Mouse (Mus musculus) MEL (cell line): ENCODE results near the gene Hoxb4. TPM values are rescaled to one million over a fixed set of nuclear protein-coding genes. Genes with fewer than 3 reads are reported as not detected.

ENCODE experiments used
- DNase-seq: peaks from one replicate; pipeline ENCODE4 v3.0.0; 2011; ENCODE audit warnings: low read depth, low spot score
- H3K27ac ChIP-seq: 2 replicates; pipeline ENCODE4 v1.5.1; 2012; ENCODE audit warnings: low read depth, mild to moderate bottlenecking, control low read depth, low read length, moderate library complexity; ENCODE audit not compliant: control insufficient read depth
- H3K27me3 ChIP-seq, 2 experiments: fragments of 150-350 bp in 1 of 2; sonication (generic) in 1 of 2; 2 replicates each; pipeline ENCODE4 v1.6.1; 2012; ENCODE audit warnings: low read length in 2 of 2, mild to moderate bottlenecking in 2 of 2, improper control_type of control experiment in 1 of 2, moderate library complexity in 1 of 2; ENCODE audit not compliant: insufficient read depth in 2 of 2, control insufficient read depth in 1 of 2
- H3K36me3 ChIP-seq, 2 experiments: 2 replicates each; pipeline ENCODE4 v1.6.1; 2012 to 2014; ENCODE audit warnings: low read length in 2 of 2, improper control_type of control experiment in 1 of 2, inconsistent platforms in 1 of 2, mild to moderate bottlenecking in 1 of 2; ENCODE audit not compliant: insufficient read depth in 2 of 2, control insufficient read depth in 1 of 2
- H3K4me1 ChIP-seq, 2 experiments: fragments of 150-350 bp in 1 of 2; sonication (generic) in 1 of 2; 2 replicates each; pipeline ENCODE4 v1.6.1; 2012; ENCODE audit warnings: low read length in 2 of 2, improper control_type of control experiment in 1 of 2, mild to moderate bottlenecking in 1 of 2; ENCODE audit not compliant: insufficient read depth in 2 of 2, control insufficient read depth in 1 of 2
- H3K4me3 ChIP-seq, 2 experiments: fragments of 150-350 bp in 1 of 2; sonication (generic) in 1 of 2; 2 replicates each; pipeline ENCODE4 v1.5.1; 2012; ENCODE audit warnings: low read depth in 2 of 2, low read length in 2 of 2, mild to moderate bottlenecking in 2 of 2, moderate library complexity in 2 of 2, control low read depth in 1 of 2, improper control_type of control experiment in 1 of 2; ENCODE audit not compliant: control insufficient read depth in 1 of 2, insufficient read depth in 1 of 2
- H3K79me2 ChIP-seq: 2 replicates; pipeline ENCODE4 v1.6.1; 2012; ENCODE audit warnings: mild to moderate bottlenecking, low read length, moderate library complexity; ENCODE audit not compliant: control insufficient read depth, poor library complexity, insufficient read depth
- H3K9ac ChIP-seq: 2 replicates; pipeline ENCODE4 v1.6.1; 2012; ENCODE audit warnings: low read depth, mild to moderate bottlenecking, control low read depth, low read length, moderate library complexity; ENCODE audit not compliant: control insufficient read depth, poor library complexity, severe bottlenecking
- H3K9me3 ChIP-seq: fragments of 150-350 bp; sonication (generic); replicated peaks from 2 replicates; pipeline ENCODE4 v1.6.1; 2012; ENCODE audit warnings: mild to moderate bottlenecking, low read length, improper control_type of control experiment, moderate library complexity; ENCODE audit not compliant: insufficient read depth
- CHD1 ChIP-seq: IDR thresholded peaks from 2 replicates; pipeline ENCODE4 v1.6.1; 2012; ENCODE audit warnings: low read depth, mild to moderate bottlenecking, inconsistent platforms, low read length, improper control_type of control experiment
- CHD2 ChIP-seq: IDR thresholded peaks from 2 replicates; pipeline ENCODE4 v1.6.1; 2011; ENCODE audit warnings: low read length, improper control_type of control experiment
- EP300 ChIP-seq, 2 experiments: IDR thresholded peaks; 2 replicates each; pipeline ENCODE4 v1.6.1; 2011; ENCODE audit warnings: improper control_type of control experiment in 2 of 2, low read length in 2 of 2, low read depth in 1 of 2, mild to moderate bottlenecking in 1 of 2
- GATA1 ChIP-seq: IDR thresholded peaks from 2 replicates; pipeline ENCODE4 v1.6.1; 2011; ENCODE audit warnings: low read depth, low read length, improper control_type of control experiment
- HCFC1 ChIP-seq: IDR thresholded peaks from 2 replicates; pipeline ENCODE4 v1.6.1; 2012; ENCODE audit warnings: low read depth, mild to moderate bottlenecking, inconsistent platforms, low read length, improper control_type of control experiment, moderate library complexity
- JUND ChIP-seq: IDR thresholded peaks from 2 replicates; pipeline ENCODE4 v1.6.1; 2011; ENCODE audit warnings: low read depth, mild to moderate bottlenecking, improper control_type of control experiment, low read length
- KAT2A ChIP-seq: conservative IDR thresholded peaks from 2 replicates; pipeline ENCODE4 v1.6.1; 2012; ENCODE audit warnings: low read depth, low read length, improper control_type of control experiment, inconsistent platforms
- MAX ChIP-seq: IDR thresholded peaks from 2 replicates; pipeline ENCODE4 v1.6.1; 2011; ENCODE audit warnings: low read length, improper control_type of control experiment
- MAZ ChIP-seq: IDR thresholded peaks from 2 replicates; pipeline ENCODE4 v1.6.1; 2012; ENCODE audit warnings: low read depth, mild to moderate bottlenecking, inconsistent platforms, low read length, improper control_type of control experiment
- NELFE ChIP-seq: IDR thresholded peaks from 2 replicates; pipeline ENCODE4 v1.6.1; 2011; ENCODE audit warnings: low read depth, low read length, improper control_type of control experiment
- POLR2AphosphoS5 ChIP-seq: IDR thresholded peaks from 2 replicates; pipeline ENCODE4 v1.6.1; 2012; ENCODE audit warnings: low read depth, borderline replicate concordance, mild to moderate bottlenecking, inconsistent platforms, low read length, moderate library complexity, mixed read lengths
- RAD21 ChIP-seq: IDR thresholded peaks from 2 replicates; pipeline ENCODE4 v1.6.1; 2011; ENCODE audit warnings: mild to moderate bottlenecking, low read depth, low read length, improper control_type of control experiment
- RCOR1 ChIP-seq: IDR thresholded peaks from 2 replicates; pipeline ENCODE4 v1.6.1; 2012; ENCODE audit warnings: low read depth, mild to moderate bottlenecking, inconsistent platforms, low read length, improper control_type of control experiment
- SIN3A ChIP-seq: IDR thresholded peaks from 2 replicates; pipeline ENCODE4 v1.6.1; 2012; ENCODE audit warnings: low read length, improper control_type of control experiment, inconsistent platforms
- TBP ChIP-seq: IDR thresholded peaks from 2 replicates; pipeline ENCODE4 v1.8.0; 2011; ENCODE audit warnings: low read depth, low read length, improper control_type of control experiment
- TCF12 ChIP-seq: IDR thresholded peaks from 2 replicates; pipeline ENCODE4 v1.6.1; 2014; ENCODE audit warnings: low read depth, mild to moderate bottlenecking, inconsistent platforms, low read length, improper control_type of control experiment, moderate library complexity
- UBTF ChIP-seq: IDR thresholded peaks from 2 replicates; pipeline ENCODE4 v1.6.1; 2012; ENCODE audit warnings: low read depth, mild to moderate bottlenecking, inconsistent platforms, low read length, improper control_type of control experiment, moderate library complexity, borderline replicate concordance; ENCODE audit not compliant: insufficient read depth
- USF1 ChIP-seq: IDR thresholded peaks from 2 replicates; pipeline ENCODE4 v1.6.1; 2014; ENCODE audit warnings: low read depth, mild to moderate bottlenecking, inconsistent platforms, low read length, improper control_type of control experiment, moderate library complexity
- ZMIZ1 ChIP-seq: IDR thresholded peaks from 2 replicates; pipeline ENCODE4 v1.6.1; 2012; ENCODE audit warnings: low read depth, mild to moderate bottlenecking, inconsistent platforms, low read length, improper control_type of control experiment, moderate library complexity
- ZNF384 ChIP-seq: IDR thresholded peaks from 2 replicates; pipeline ENCODE4 v1.6.1; 2012; ENCODE audit warnings: low read depth, mild to moderate bottlenecking, inconsistent platforms, low read length, improper control_type of control experiment
- polyA plus RNA-seq, 2 experiments: library from polyadenylated mRNA; stranded (reverse) in 1 of 2; unstranded in 1 of 2; fragments of >175 nt in 1 of 2; fragments of >200 nt in 1 of 2; gene quantifications; 2 replicates each; pipeline versions ENCODE4 v1.2.1 to v1.2.4; 2012; ENCODE audit warnings: low replicate concordance in 2 of 2, low read depth in 1 of 2; ENCODE audit not compliant: insufficient read length in 2 of 2, insufficient read depth in 1 of 2, missing spikeins in 1 of 2
- total RNA-seq: library from RNA; depleted of rRNA; stranded (reverse); fragments of 300-350 nt; gene quantifications from 2 replicates; pipeline ENCODE4 v1.2.3, GENCODE M21; 2012

Hoxb4 gene
- total and polyA plus RNA-seq, 3 experiments: not detected

- H3K4me3 ChIP-seq: no peak overlapping the region
- TF ChIP-seq USF1: no peak
- no peak for TF ChIP-seq NELFE
- no peak for TF ChIP-seq CHD1
- TF ChIP-seq UBTF: no peak
- TF ChIP-seq EP300 (IDR thresholded peaks at IDR 0.05; ENCODE audit: low read depth in 1 of 2, low read length in 2 of 2): no peak
- TF ChIP-seq GATA1: no peak
- no peak for TF ChIP-seq MAX
- no peak for TF ChIP-seq CHD2
- TF ChIP-seq ZMIZ1: no peak
- TF ChIP-seq HCFC1: no peak
- no peak for TF ChIP-seq JUND
- TF ChIP-seq RCOR1: no peak
- TF ChIP-seq ZNF384: no peak
- TF ChIP-seq SIN3A: no peak
- TF ChIP-seq KAT2A: no peak
- TF ChIP-seq MAZ: no peak
- no peak for TF ChIP-seq TCF12
- no peak for TF ChIP-seq TBP
- TF ChIP-seq RAD21: no peak
- TF ChIP-seq POLR2AphosphoS5: no peak
Observed at GRCm38 (mm10) chr11:96284774-96285734, 33.0 kb upstream of the Hoxb4 start.

More at GRCm38 (mm10) chr11:96284774-96285734, 33.0 kb upstream of the Hoxb4 start:
- no peaks in the 10 kb centered on the region for H3K79me2 ChIP-seq
- peaks cover 5 to 7% of the 10 kb centered on the region in 2 experiments for H3K27me3 ChIP-seq
- H3K4me1 ChIP-seq: no peaks in the 10 kb centered on the region
- H3K36me3 ChIP-seq: no peaks in the 10 kb centered on the region
- no peaks in the 10 kb centered on the region for H3K9me3 ChIP-seq
- H3K27ac ChIP-seq: no peak overlapping the region
- H3K9ac ChIP-seq: no peak overlapping the region
- no peak for DNase-seq
